ENCODE assay signal across 8 mouse cellular contexts in the genomic region with DNA sequence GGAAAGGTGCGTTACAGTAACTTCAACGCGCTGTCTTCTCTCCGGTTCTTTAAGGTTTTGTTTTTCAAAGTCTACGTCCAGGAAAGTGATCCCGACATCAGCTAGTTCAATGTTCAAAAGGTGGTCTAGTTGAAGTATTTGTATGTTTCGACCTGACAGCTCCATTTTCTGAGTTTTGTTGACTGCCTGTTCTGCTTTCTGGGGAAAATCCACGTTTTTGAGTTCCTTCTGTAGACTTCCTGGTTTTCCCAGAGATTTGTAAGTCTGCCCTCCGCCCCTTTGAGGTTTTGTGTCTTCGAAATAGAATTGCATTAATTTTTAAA. TPM values are rescaled to one million over a fixed set of nuclear protein-coding genes. Genes with fewer than 3 reads are reported as not detected.
DNase-seq lines count a peak whose midpoint lies in the region; ATAC-seq and TF ChIP-seq lines count a peak whose summit lies in the region.

No protein-coding gene starts in this region.

- WGBS in heart, embryonic 14.5 days, result 10% methylated on average over 10 of the region's 10 CpGs
- WGBS in hindbrain, embryonic 10.5 days, result 16% methylated on average over 10 of the region's 10 CpGs
- 0% methylated on average over 10 of the region's 10 CpGs for WGBS in macrophage (ENCODE audit: missing documents)

- TF ChIP-seq CTCF in G1E (IDR thresholded peaks at IDR 0.05; ENCODE audit: low read depth, low read length), result no peak

- H3K4me3 ChIP-seq in heart, embryonic 14.5 days (ENCODE audit: control insufficient read depth in 1 of 2, insufficient read depth in 1 of 2, low read depth in 1 of 2, low read length in 2 of 2), result peak overlapping the region; percentile 75 to 96
- peak overlapping the region; percentile 96 for H3K4me3 ChIP-seq in G1E (ENCODE audit: low read depth, low read length)
- H3K4me3 ChIP-seq in hindbrain, embryonic 10.5 days, result peak overlapping the region; percentile 78
- peak overlapping the region; percentile 77 for H3K4me3 ChIP-seq in macrophage (ENCODE audit: inconsistent target)

- peaks cover 0 to 12% of the 10 kb centered on the region in 2 experiments; a peak in 2 of 4 replicates for H3K4me1 ChIP-seq in heart, embryonic 14.5 days (ENCODE audit: control insufficient read depth in 2 of 2, insufficient read depth in 2 of 2, low read length in 2 of 2)
- H3K4me1 ChIP-seq in G1E (ENCODE audit: insufficient read depth, low read depth, low read length), result peaks cover 31% of the 10 kb centered on the region
- peaks cover 21% of the 10 kb centered on the region for H3K4me1 ChIP-seq in hindbrain, embryonic 10.5 days (replicated peaks)

- peak overlapping the region; percentile 92 for H3K4me2 ChIP-seq in heart, embryonic 14.5 days (ENCODE audit: low read length)

- no peak for ATAC-seq in heart, embryonic 14.5 days (ENCODE audit: insufficient number of reproducible peaks, insufficient read depth, low FRiP score, low read depth)
- ATAC-seq in G1E (ENCODE audit: extremely low read depth, insufficient number of reproducible peaks, low FRiP score, poor library complexity, severe bottlenecking), result no peak

- H3K9ac ChIP-seq in heart, embryonic 14.5 days (ENCODE audit: low read length), result peak overlapping the region; percentile 96

- H3K36me3 ChIP-seq in heart, embryonic 14.5 days (ENCODE audit: control insufficient read depth, insufficient read depth, low read length), result no peaks in the 10 kb centered on the region
- H3K36me3 ChIP-seq in G1E (replicated peaks) (peaks cover 33% of the 10 kb centered on the region), macrophage (ENCODE audit: inconsistent target) (no peaks in the 10 kb centered on the region)
- H3K36me3 ChIP-seq in hindbrain, embryonic 10.5 days, result no peaks in the 10 kb centered on the region; the same call in none of the 2 replicates

- intact Hi-C loops in heart, postnatal 36 days (cut with DNase I), result no loop called here

- peak overlapping the region; percentile 88 to 90 for H3K27ac ChIP-seq in heart, embryonic 14.5 days (replicated peaks in 1 of 2; ENCODE audit: control insufficient read depth in 1 of 2, insufficient read depth in 1 of 2, low read depth in 2 of 2, low read length in 2 of 2)
- peak overlapping the region; percentile 98 for H3K27ac ChIP-seq in hindbrain, embryonic 10.5 days
- H3K27ac ChIP-seq in macrophage, result peak overlapping the region; percentile 55

- DNase-seq in heart, postnatal 36 days, result no peak
- no peak for DNase-seq in G1E (ENCODE audit: low spot score)
- no peak for DNase-seq in hindbrain, embryonic 10.5 days (ENCODE audit: low spot score)
- no peak for DNase-seq in embryo, embryonic 9.5 days (ENCODE audit: extremely low spot score)
- DNase-seq in ovary, adult 18-20 months (ENCODE audit: low spot score), result no peak
- no peak for DNase-seq in gastrocnemius, postnatal 10 days

- no peaks in the 10 kb centered on the region for H3K9me3 ChIP-seq in heart, embryonic 14.5 days (ENCODE audit: control insufficient read depth, low read length)
- H3K9me3 ChIP-seq in G1E (replicated peaks), result no peaks in the 10 kb centered on the region
- no peaks in the 10 kb centered on the region for H3K9me3 ChIP-seq in hindbrain, embryonic 10.5 days

- H3K79me2 ChIP-seq in macrophage (ENCODE audit: inconsistent target), result peaks cover 53% of the 10 kb centered on the region

- no peaks in the 10 kb centered on the region for H3K27me3 ChIP-seq in heart, embryonic 14.5 days (ENCODE audit: control insufficient read depth, insufficient read depth, low read length)
- no peaks in the 10 kb centered on the region for H3K27me3 ChIP-seq in G1E (ENCODE audit: insufficient read depth, low read length)
- H3K27me3 ChIP-seq in hindbrain, embryonic 10.5 days (ENCODE audit: insufficient read depth, poor library complexity, severe bottlenecking), result no peaks in the 10 kb centered on the region

RNA-seq across cellular contexts. Expression of a gene that starts 0.4 kb away (rescaled TPM):
- 18.6 and 19.0 TPM in 2 replicates for polyA plus RNA-seq in heart, embryonic 14.5 days (2014; fragmentation: Nextera tagmentation; extraction: Ambion mirVana)
- 10 to 100 TPM; 10.5 to 12.7 TPM for total RNA-seq in heart, postnatal 36 days (2021)
- 81.6 and 98.1 TPM in 2 replicates for total RNA-seq in G1E (2014; fragmentation: Nextera tagmentation)
- 35.8 and 45.0 TPM in 2 replicates for total RNA-seq in G1E (2017)
- 4.8 and 16.3 TPM in 2 replicates for polyA plus RNA-seq in G1E (2012)
- 23.1 and 27.5 TPM in 2 replicates for polyA plus RNA-seq in hindbrain, embryonic 10.5 days (2016; fragmentation: Nextera tagmentation; extraction: Ambion mirVana)
- total RNA-seq in macrophage (2018; cell fraction: chromatin; rRNA removed), result 10 to 100 TPM; 21.4 to 56.3 (median 43.6) TPM
- total RNA-seq in macrophage (2018; cell fraction: cytosol; rRNA removed), result 10 to 100 TPM in 19 of 26 experiments, 1 to 10 TPM in 7; 8.0 to 13.5 (median 10.6) TPM
- total RNA-seq in macrophage (2018; cell fraction: nucleus; rRNA removed), result 10 to 100 TPM; 16.0 to 53.5 (median 26.9) TPM
- polyA plus RNA-seq in macrophage (2018), result 4.5 to 13.1 TPM (median 4.9 TPM) in 3 replicates
- 10 to 100 TPM; 12.3 to 17.0 TPM for total RNA-seq in gastrocnemius, postnatal 10 days (2021)
